Mouse (Mus musculus): ENCODE measurements at regions not wholly inside any gene's neighbourhood (a gene's known extent, or its start where the extent isn't known, plus 50 kb on each side); places are given as distances from the start of the nearest gene placed in this dataset.

GRCm38 (mm10) chr8:12136178-12136455 is 142.5 kb upstream of the A230072I06Rik start:
- no peak for DNase-seq (ENCODE audit: low spot score in 2 of 2)

GRCm38 (mm10) chr8:12137496-12137895 is 141.1 kb upstream of the A230072I06Rik start:
- DNase-seq (ENCODE audit: low spot score in 2 of 2): no peak

- DNase-seq (ENCODE audit: low spot score in 2 of 2): no peak
Observed at GRCm38 (mm10) chr8:12137913-12138312, 140.7 kb upstream of the A230072I06Rik start.

GRCm38 (mm10) chr8:12151679-12152078 is 126.9 kb upstream of the A230072I06Rik start:
- DNase-seq (ENCODE audit: low spot score in 2 of 2): no peak

GRCm38 (mm10) chr8:12152825-12153224 is 125.8 kb upstream of the A230072I06Rik start:
- no peak for DNase-seq (ENCODE audit: low spot score in 2 of 2)

- DNase-seq (ENCODE audit: low spot score in 2 of 2): no peak
Observed at GRCm38 (mm10) chr8:12156893-12157292, 121.7 kb upstream of the A230072I06Rik start.

GRCm38 (mm10) chr8:12158188-12158587 is 120.4 kb upstream of the A230072I06Rik start:
- DNase-seq (ENCODE audit: low spot score in 2 of 2): no peak

GRCm38 (mm10) chr8:12162921-12163705 is 115.5 kb upstream of the A230072I06Rik start:
- no peak for DNase-seq (ENCODE audit: low spot score in 2 of 2)

- DNase-seq (ENCODE audit: low spot score in 2 of 2): no peak
Observed at GRCm38 (mm10) chr8:12165487-12166152, 113.0 kb upstream of the A230072I06Rik start.

- no peak for DNase-seq (ENCODE audit: low spot score in 2 of 2)
Observed at GRCm38 (mm10) chr8:12171788-12172187, 106.8 kb upstream of the A230072I06Rik start.

- DNase-seq (ENCODE audit: low spot score in 2 of 2): no peak
Observed at GRCm38 (mm10) chr8:12175496-12175895, 103.1 kb upstream of the A230072I06Rik start.

GRCm38 (mm10) chr8:12184666-12185065 is 94.0 kb upstream of the A230072I06Rik start:
- no peak for DNase-seq (ENCODE audit: low spot score in 2 of 2)

- no peak for DNase-seq (ENCODE audit: low spot score in 2 of 2)
Observed at GRCm38 (mm10) chr8:12187366-12187765, 91.3 kb upstream of the A230072I06Rik start.

GRCm38 (mm10) chr8:12188451-12188850 is 90.2 kb upstream of the A230072I06Rik start:
- DNase-seq (ENCODE audit: low spot score in 2 of 2): no peak

GRCm38 (mm10) chr8:12188960-12189359 is 89.7 kb upstream of the A230072I06Rik start:
- no peak for DNase-seq (ENCODE audit: low spot score in 2 of 2)

GRCm38 (mm10) chr8:12192006-12192405 is 86.6 kb upstream of the A230072I06Rik start:
- no peak for DNase-seq (ENCODE audit: low spot score in 2 of 2)

GRCm38 (mm10) chr8:12205909-12206308 is 72.7 kb upstream of the A230072I06Rik start:
- no peak for DNase-seq (ENCODE audit: low spot score in 2 of 2)

- DNase-seq (ENCODE audit: low spot score in 2 of 2): no peak
Observed at GRCm38 (mm10) chr8:12207412-12207811, 71.2 kb upstream of the A230072I06Rik start.

GRCm38 (mm10) chr8:12213774-12214173 is 64.8 kb upstream of the A230072I06Rik start:
- no peak for DNase-seq (ENCODE audit: low spot score in 2 of 2)

- DNase-seq (ENCODE audit: low spot score in 2 of 2): no peak
Observed at GRCm38 (mm10) chr8:12214205-12215019, 64.2 kb upstream of the A230072I06Rik start.

- no peak for DNase-seq (ENCODE audit: low spot score in 2 of 2)
Observed at GRCm38 (mm10) chr8:12221506-12221905, 57.1 kb upstream of the A230072I06Rik start.

- no peak for DNase-seq (ENCODE audit: low spot score in 2 of 2)
Observed at GRCm38 (mm10) chr8:12223376-12223775, 55.2 kb upstream of the A230072I06Rik start.
